Mouse (Mus musculus): ENCODE measurements at regions not wholly inside any gene's neighbourhood (a gene's known extent, or its start where the extent isn't known, plus 50 kb on each side); places are given as distances from the start of the nearest gene placed in this dataset.

- TF ChIP-seq GATA1 (IDR thresholded peaks at IDR 0.05; ENCODE audit: borderline replicate concordance, low read length) = no peak
- TF ChIP-seq FLI1 (IDR thresholded peaks at IDR 0.05; ENCODE audit: low read length) = no peak
Measured at GRCm38 (mm10) chr3:148680737-148681136, 309.6 kb downstream of the Adgrl2 start.

Data from megakaryocyte, embryonic 14.5 days (primary cell).